Mouse (Mus musculus): ENCODE results near the gene Arl15.

The Arl15 gene

DNA sequence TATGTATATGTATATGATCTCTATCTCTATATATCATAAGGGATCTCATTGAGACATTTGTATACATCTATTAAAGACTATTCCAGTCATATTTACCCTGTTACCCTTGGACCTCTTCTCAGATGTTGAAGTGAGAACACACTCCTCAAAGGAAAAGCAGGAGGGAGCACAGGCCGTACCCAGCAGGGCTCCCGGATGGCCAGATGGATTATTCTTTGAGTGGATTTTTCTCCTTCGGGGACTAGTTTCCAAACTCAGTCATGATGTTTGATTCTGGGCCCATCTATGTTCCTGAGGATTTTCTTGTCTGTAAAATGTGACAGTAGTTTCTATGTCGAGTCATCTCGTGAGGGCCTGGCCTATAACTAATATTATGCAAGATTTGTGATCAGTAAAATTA, 142.9 kb downstream of the Arl15 start:
- no peak for DNase-seq

DNA sequence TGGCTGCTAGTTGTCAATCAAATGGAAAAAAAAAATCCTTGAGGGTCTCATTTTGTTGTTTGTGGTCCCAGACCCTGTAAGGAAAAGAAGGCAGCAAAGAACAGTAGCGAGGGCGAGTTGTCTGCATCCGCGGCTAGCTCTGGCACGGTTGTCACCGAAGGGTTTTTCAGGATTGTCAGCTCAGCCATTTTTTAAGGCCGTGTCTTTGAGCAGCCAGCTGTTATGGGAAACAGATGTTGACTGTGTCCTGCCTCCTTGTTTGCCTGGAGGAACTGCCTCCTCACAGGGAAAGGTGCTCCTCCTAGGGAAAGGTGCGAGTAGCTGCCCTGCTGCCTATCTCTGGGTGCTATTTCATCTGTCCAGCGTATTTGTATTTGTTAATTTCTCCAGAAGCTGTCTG, 144.3 kb downstream of the Arl15 start:
- no peak for DNase-seq

GRCm38 (mm10) chr13:113939097-113939496, 144.8 kb downstream of the Arl15 start:
- DNase-seq = no peak

GRCm38 (mm10) chr13:113939681-113940080, 145.4 kb downstream of the Arl15 start:
- DNase-seq = no peak

DNA sequence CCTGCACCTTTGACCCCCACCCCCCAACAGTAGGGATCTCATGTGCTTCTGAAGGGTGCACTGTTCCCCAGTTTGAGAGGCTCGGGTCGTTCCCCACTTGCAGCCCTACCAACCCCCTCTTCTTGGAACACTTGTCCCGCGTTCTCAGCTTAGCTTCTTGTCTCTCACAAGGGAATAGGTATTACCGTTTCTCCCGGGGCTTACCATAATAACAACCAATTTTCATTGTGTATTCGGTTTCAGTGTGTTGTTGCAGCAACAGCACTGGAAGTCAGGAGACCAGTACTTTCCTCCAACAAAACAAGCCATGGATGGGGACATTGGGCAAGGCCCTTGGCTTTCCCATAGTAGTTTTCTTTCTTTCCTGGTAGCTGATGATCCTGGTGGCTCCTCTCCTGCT, 145.8 kb downstream of the Arl15 start:
- no peak for DNase-seq

- no peak for DNase-seq
Measured at GRCm38 (mm10) chr13:113941943-113942342, 147.6 kb downstream of the Arl15 start.

DNA sequence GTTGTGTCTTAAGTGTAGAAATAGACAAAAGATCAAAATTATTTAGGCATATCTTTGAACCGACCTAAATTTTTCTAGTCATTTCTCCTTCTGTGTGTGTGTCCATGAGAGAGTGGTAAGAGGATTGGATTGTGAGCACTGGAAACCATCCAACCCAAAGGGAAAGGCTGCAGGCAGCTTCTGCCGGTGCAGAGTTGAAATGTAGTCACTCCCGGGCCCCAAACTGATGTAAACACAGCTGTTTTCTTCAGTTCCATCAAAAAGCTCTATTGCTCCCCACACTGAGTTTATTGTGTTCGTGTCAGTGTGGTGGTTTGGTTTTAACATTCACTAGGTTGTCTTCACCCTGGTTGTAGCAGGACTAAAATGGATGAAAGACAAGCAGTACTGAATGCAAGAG, 153.2 kb downstream of the Arl15 start:
- DNase-seq = no peak

- DNase-seq = no peak
Measured at GRCm38 (mm10) chr13:113949708-113950107, 155.4 kb downstream of the Arl15 start.

DNA sequence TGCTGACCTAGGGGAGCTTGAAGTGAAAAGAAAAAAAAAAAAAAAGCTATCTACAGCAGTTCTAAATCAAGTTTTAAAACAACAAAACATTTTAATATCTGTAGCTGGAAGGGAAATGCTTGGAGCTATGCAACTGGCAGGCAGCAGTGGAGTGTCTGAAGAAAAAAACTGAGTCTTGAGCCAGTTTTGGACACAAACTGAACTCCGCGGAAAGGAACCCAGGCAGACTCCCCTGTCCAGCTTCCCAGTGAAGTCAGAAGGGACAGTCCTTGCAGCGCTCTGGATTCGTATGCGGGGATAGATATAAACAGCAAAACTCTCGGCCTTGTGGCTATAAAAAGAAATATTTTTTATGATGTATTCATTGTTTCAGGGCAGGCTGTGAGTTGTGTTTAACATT, 155.8 kb downstream of the Arl15 start:
- no peak for DNase-seq

- no peak for DNase-seq
Measured at GRCm38 (mm10) chr13:113957438-113957837, 163.1 kb downstream of the Arl15 start.

GRCm38 (mm10) chr13:113964945-113965344, 170.6 kb downstream of the Arl15 start:
- DNase-seq = no peak

DNA sequence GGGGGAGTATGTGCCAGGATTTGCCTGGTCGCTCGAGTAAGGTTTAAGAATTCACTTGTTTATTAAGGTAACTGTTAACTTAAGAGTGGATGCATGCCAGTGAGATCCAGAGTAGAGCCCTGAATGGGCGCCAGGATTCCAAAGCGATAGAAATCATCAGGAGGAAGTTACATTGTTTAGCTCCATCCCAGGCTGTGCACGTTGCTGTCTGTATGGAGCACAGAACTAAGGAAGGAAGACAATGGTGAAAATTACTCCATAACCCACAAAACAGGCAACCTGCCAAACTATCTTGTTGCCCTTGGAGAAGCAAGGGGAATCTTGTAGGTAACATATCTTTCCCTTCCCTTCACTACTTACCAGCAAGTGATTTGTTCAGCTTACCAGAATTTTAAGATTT, 176.4 kb downstream of the Arl15 start:
- no peak for DNase-seq

DNA sequence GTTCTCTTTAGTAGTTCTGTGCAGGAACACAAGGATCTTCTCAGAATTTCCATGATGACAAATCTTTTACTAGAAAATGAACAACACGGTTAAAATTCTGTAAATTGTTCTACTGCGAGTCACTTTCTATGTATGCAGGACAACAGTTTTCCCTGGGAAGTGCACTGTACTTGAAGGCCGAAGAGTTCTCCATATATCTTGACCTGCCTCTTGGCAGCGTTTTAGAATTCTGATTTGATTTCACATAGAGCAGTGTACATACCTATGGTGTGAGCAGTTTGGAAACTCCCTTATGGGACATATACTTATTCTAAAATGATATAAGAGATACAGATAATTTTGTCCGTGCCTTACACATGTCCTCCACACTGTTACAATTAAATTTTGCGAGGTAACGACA, 178.1 kb downstream of the Arl15 start:
- DNase-seq = no peak

- DNase-seq = no peak
Measured at GRCm38 (mm10) chr13:113974866-113975265, 180.6 kb downstream of the Arl15 start.

DNA sequence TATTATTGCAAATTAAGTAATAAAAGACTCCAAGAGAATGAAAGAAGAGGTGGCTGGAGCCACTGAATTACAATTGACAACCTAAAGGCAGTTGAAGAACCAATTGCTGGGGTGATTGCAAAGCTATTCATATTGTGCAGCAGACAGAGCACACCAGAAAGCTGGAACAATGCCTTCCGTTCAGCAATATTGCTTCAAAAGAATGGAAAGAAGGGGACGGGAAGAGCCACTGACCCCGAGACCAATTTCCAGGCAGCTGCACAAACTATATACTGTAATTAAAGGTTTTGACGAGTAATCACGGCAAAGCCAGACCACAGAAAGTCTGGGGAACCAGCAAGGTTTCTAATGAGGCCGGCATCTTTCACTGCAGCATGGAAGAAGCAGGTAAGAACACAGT, 181.4 kb downstream of the Arl15 start:
- no peak for DNase-seq

- no peak for DNase-seq
Measured at GRCm38 (mm10) chr13:113976936-113977335, 182.6 kb downstream of the Arl15 start.

DNA sequence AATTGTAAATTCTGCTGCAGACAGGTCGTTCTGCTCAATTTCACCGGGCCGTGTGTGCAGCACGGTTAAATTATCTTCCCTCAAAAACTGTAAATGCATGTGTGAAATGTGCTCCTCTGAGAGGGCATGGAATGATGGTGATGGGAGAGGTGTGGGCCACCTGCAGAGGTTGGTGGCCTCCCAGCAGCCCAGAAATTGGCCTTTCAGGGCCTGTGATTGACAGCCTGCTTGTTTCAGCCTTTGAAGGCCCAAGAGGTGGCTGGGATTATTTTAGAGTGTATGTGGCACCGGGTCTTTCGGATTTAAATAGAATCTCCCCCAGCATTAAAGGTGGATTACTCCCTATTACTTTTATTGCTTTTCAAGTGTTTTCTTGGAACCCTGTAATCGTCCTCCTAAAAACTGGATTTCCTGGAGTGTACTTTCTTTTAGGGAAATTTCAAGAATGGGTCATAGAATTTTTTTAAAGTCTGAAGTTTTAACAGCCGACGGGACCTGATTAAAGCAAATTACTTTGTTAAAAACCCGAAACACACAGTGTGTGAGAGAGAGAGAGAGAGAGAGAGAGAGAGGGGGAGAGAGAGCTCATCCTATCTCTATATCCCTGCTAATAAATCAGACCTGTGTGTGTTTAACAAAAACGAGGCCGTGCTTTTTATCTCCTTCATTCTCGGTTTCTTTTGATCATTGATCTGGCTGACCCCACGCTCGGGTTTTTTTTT, 186.6 kb downstream of the Arl15 start:
- DNase-seq = no peak

- DNase-seq = no peak
Measured at GRCm38 (mm10) chr13:113981461-113982000, 187.2 kb downstream of the Arl15 start.

DNA sequence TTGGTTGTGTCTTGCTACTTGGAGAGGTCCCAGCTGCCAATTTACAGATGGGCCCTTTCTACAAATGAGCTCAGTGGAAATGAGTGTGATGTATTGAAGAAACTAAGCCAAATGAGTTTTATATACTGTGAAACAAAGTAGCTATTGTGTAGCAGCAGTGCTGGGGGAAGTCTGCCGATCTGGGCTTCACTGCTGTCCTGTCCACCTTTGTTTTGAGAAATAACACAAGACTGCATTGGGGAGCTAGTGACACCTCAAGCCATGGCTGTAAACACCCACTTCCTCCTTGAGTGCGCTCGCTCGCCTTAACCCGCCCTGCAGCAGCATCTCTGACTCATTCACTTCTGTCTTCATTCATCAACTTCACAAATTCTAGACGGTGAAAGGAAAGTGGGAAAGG, 189.3 kb downstream of the Arl15 start:
- DNase-seq = no peak

GRCm38 (mm10) chr13:113984491-113984890, 190.2 kb downstream of the Arl15 start:
- no peak for DNase-seq

DNA sequence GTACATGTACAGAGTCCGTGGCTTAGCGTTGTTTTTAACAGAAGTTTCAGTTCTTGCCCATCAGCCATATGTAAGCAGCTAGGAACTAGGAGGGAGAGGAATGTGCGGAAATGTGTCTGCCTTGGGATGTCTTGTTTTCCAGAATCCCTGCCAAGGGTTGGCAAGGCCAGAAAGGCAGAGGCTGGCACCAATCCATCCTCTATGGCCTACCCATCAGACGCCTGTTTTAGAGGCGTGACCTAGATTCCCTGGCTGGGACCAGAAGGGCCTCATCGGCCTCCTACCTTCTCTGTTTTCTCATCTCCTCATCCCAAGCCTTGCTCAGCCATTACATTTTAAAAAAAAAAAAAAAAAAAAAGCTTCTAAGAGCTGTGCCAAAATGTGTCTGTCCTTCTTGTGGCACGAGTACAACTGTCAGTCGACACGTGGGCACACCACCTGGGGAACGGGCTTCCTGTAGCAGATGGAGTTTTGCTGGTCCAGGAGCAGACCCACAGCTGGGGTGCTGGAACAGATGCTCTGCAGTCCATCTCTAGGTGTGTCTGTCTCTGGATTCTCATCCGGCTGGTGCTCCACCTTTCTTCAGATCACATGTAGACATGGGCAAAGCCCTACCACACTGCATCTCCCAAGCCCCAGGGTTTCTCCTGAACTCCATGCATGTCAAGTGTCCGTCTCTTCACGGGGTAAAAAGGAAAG, 192.7 kb downstream of the Arl15 start:
- DNase-seq = peak; percentile 93

GRCm38 (mm10) chr13:113990247-113990646, 195.9 kb downstream of the Arl15 start:
- DNase-seq = no peak

DNA sequence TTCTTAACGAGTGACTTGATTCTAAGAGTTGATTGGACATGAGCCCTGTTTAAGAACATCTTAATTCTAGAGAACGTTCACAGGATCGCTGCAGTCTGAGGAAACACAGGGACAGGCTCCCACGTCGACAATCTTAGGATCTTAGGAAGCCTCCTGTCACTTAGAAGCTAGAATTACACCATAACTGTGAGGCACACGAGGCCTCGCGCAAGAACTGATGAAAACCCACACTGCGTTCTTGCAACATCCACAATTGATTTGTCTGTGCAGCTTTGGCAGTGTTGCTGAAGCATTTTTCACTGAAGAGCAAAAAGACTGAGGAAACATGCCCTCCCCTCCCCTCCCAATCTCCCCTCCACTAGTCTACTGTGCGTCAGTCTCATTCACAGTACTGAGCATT, 196.4 kb downstream of the Arl15 start:
- DNase-seq = no peak

GRCm38 (mm10) chr13:113993066-113993465, 198.8 kb downstream of the Arl15 start:
- no peak for DNase-seq

Measured in cerebellum, adult 8-10 months (tissue).